Mouse (Mus musculus): Measurements from ENCODE around the gene Fnip1. TPM values are rescaled to one million over a fixed set of nuclear protein-coding genes. Genes with fewer than 3 reads are reported as not detected.

Gene Fnip1
- polyA plus RNA-seq, 1 experiment from 2014 or later: 18.2 TPM

GRCm38 (mm10) chr11:54523431-54524001 is 85.5 kb downstream of the Fnip1 start:
- H3K27ac ChIP-seq (replicated peaks; ENCODE audit: low read depth, low read length): peak overlapping the region; percentile 90; the same call in 1 of the 2 replicates

GRCm38 (mm10) chr11:54528002-54528401 is 90.0 kb downstream of the Fnip1 start:
- no peak overlapping the region for H3K4me3 ChIP-seq (replicated peaks; ENCODE audit: low read depth, low read length)
- ATAC-seq (ENCODE audit: low FRiP score, low TSS enrichment) (no peak), DNase-seq (no peak)
- H3K4me1 ChIP-seq (ENCODE audit: control insufficient read depth, insufficient read depth, low read length): peaks cover 12% of the 10 kb centered on the region
- H3K4me2 ChIP-seq (ENCODE audit: low read length): no peak overlapping the region
- H3K9me3 ChIP-seq (ENCODE audit: control insufficient read depth, low read length): no peaks in the 10 kb centered on the region
- no peak overlapping the region for H3K9ac ChIP-seq (replicated peaks; ENCODE audit: low read length)
- WGBS: 92% methylated on average over 2 of the region's 2 CpGs
- H3K27ac ChIP-seq (replicated peaks; ENCODE audit: low read depth, low read length): no peak overlapping the region
- no peaks in the 10 kb centered on the region for H3K27me3 ChIP-seq (ENCODE audit: control insufficient read depth, insufficient read depth, low read length)
- H3K36me3 ChIP-seq (ENCODE audit: control insufficient read depth, insufficient read depth, low read length): no peaks in the 10 kb centered on the region

More at GRCm38 (mm10) chr11:54523431-54524001, 85.5 kb downstream of the Fnip1 start:
- ATAC-seq (ENCODE audit: low FRiP score, low TSS enrichment) (no peak), DNase-seq (no peak)
- peak overlapping the region; percentile 70 for H3K9ac ChIP-seq (replicated peaks; ENCODE audit: low read length)
- H3K4me3 ChIP-seq (replicated peaks; ENCODE audit: low read depth, low read length): peak overlapping the region; percentile 79
- H3K4me1 ChIP-seq (ENCODE audit: control insufficient read depth, insufficient read depth, low read length): peaks cover 16% of the 10 kb centered on the region
- H3K36me3 ChIP-seq (ENCODE audit: control insufficient read depth, insufficient read depth, low read length): no peaks in the 10 kb centered on the region
- H3K27me3 ChIP-seq (ENCODE audit: control insufficient read depth, insufficient read depth, low read length): no peaks in the 10 kb centered on the region
- H3K4me2 ChIP-seq (ENCODE audit: low read length): peak overlapping the region; percentile 87
- H3K9me3 ChIP-seq (ENCODE audit: control insufficient read depth, low read length): no peaks in the 10 kb centered on the region
- 18% methylated on average over 10 of the region's 10 CpGs for WGBS

GRCm38 (mm10) chr11:54530391-54530790 is 92.4 kb downstream of the Fnip1 start:
- H3K4me1 ChIP-seq (ENCODE audit: control insufficient read depth, insufficient read depth, low read length): no peaks in the 10 kb centered on the region
- no peak overlapping the region for H3K4me3 ChIP-seq (replicated peaks; ENCODE audit: low read depth, low read length)
- H3K4me2 ChIP-seq (ENCODE audit: low read length): no peak overlapping the region
- no peaks in the 10 kb centered on the region for H3K9me3 ChIP-seq (ENCODE audit: control insufficient read depth, low read length)
- no peak for ATAC-seq (ENCODE audit: low FRiP score, low TSS enrichment)
- DNase-seq: peak; percentile 43
- 57% methylated on average over 1 of the region's 1 CpGs for WGBS
- H3K9ac ChIP-seq (replicated peaks; ENCODE audit: low read length): no peak overlapping the region
- H3K27ac ChIP-seq (replicated peaks; ENCODE audit: low read depth, low read length): no peak overlapping the region
- H3K27me3 ChIP-seq (ENCODE audit: control insufficient read depth, insufficient read depth, low read length): no peaks in the 10 kb centered on the region
- no peaks in the 10 kb centered on the region for H3K36me3 ChIP-seq (ENCODE audit: control insufficient read depth, insufficient read depth, low read length)

- H3K36me3 ChIP-seq (ENCODE audit: control insufficient read depth, insufficient read depth, low read length): no peaks in the 10 kb centered on the region
- ATAC-seq (ENCODE audit: low FRiP score, low TSS enrichment) (no peak), DNase-seq (no peak)
- no peak overlapping the region for H3K4me3 ChIP-seq (replicated peaks; ENCODE audit: low read depth, low read length)
- WGBS: 86% methylated on average over 1 of the region's 1 CpGs
- H3K9me3 ChIP-seq (ENCODE audit: control insufficient read depth, low read length): no peaks in the 10 kb centered on the region
- no peaks in the 10 kb centered on the region for H3K27me3 ChIP-seq (ENCODE audit: control insufficient read depth, insufficient read depth, low read length)
- H3K9ac ChIP-seq (replicated peaks; ENCODE audit: low read length): no peak overlapping the region
- no peaks in the 10 kb centered on the region for H3K4me1 ChIP-seq (ENCODE audit: control insufficient read depth, insufficient read depth, low read length)
- no peak overlapping the region for H3K4me2 ChIP-seq (ENCODE audit: low read length)
- no peak overlapping the region for H3K27ac ChIP-seq (replicated peaks; ENCODE audit: low read depth, low read length)
Measured at GRCm38 (mm10) chr11:54530916-54531315, 92.9 kb downstream of the Fnip1 start.

DNA sequence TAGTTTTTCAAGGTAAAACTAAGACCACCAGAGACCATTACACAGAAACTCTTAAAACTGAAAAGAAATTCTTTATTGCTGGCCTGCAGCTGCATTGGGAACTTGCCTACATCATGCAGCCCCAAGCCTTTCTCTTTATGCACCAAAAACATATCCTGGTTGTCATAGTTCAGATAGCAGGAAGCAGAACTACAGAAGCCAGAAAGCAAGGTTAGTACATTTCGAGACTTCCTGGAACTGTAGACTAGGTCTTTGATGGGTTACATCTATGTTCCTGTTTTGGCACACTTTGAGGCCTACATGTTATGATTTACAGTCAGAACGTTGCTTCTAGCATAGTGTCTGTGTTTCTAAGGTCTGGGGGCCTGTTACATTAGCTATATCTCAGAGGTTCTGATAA is 95.8 kb downstream of the Fnip1 start:
- no peaks in the 10 kb centered on the region for H3K4me1 ChIP-seq (ENCODE audit: control insufficient read depth, insufficient read depth, low read length)
- H3K27me3 ChIP-seq (ENCODE audit: control insufficient read depth, insufficient read depth, low read length): no peaks in the 10 kb centered on the region
- ATAC-seq (ENCODE audit: low FRiP score, low TSS enrichment): no peak
- no peak overlapping the region for H3K4me2 ChIP-seq (ENCODE audit: low read length)
- no peak for DNase-seq
- no peaks in the 10 kb centered on the region for H3K9me3 ChIP-seq (ENCODE audit: control insufficient read depth, low read length)
- WGBS: 93% methylated on average over 2 of the region's 2 CpGs
- H3K27ac ChIP-seq (replicated peaks; ENCODE audit: low read depth, low read length): no peak overlapping the region
- H3K9ac ChIP-seq (replicated peaks; ENCODE audit: low read length): no peak overlapping the region
- no peak overlapping the region for H3K4me3 ChIP-seq (replicated peaks; ENCODE audit: low read depth, low read length)
- H3K36me3 ChIP-seq (ENCODE audit: control insufficient read depth, insufficient read depth, low read length): no peaks in the 10 kb centered on the region

GRCm38 (mm10) chr11:54534871-54535270 is 96.9 kb downstream of the Fnip1 start:
- no peaks in the 10 kb centered on the region for H3K4me1 ChIP-seq (ENCODE audit: control insufficient read depth, insufficient read depth, low read length)
- H3K4me3 ChIP-seq (replicated peaks; ENCODE audit: low read depth, low read length): no peak overlapping the region
- H3K36me3 ChIP-seq (ENCODE audit: control insufficient read depth, insufficient read depth, low read length): no peaks in the 10 kb centered on the region
- H3K9me3 ChIP-seq (ENCODE audit: control insufficient read depth, low read length): no peaks in the 10 kb centered on the region
- no peaks in the 10 kb centered on the region for H3K27me3 ChIP-seq (ENCODE audit: control insufficient read depth, insufficient read depth, low read length)
- no peak overlapping the region for H3K4me2 ChIP-seq (ENCODE audit: low read length)
- DNase-seq (peak; percentile 74), ATAC-seq (ENCODE audit: low FRiP score, low TSS enrichment) (no peak)
- H3K9ac ChIP-seq (replicated peaks; ENCODE audit: low read length): no peak overlapping the region
- H3K27ac ChIP-seq (replicated peaks; ENCODE audit: low read depth, low read length): no peak overlapping the region
- WGBS: 55% methylated on average over 6 of the region's 6 CpGs

GRCm38 (mm10) chr11:54539031-54539430 is 101.0 kb downstream of the Fnip1 start:
- no peaks in the 10 kb centered on the region for H3K27me3 ChIP-seq (ENCODE audit: control insufficient read depth, insufficient read depth, low read length)
- H3K9me3 ChIP-seq (ENCODE audit: control insufficient read depth, low read length): no peaks in the 10 kb centered on the region
- no peaks in the 10 kb centered on the region for H3K4me1 ChIP-seq (ENCODE audit: control insufficient read depth, insufficient read depth, low read length)
- H3K27ac ChIP-seq (replicated peaks; ENCODE audit: low read depth, low read length): no peak overlapping the region
- 72% methylated on average over 2 of the region's 2 CpGs for WGBS
- H3K36me3 ChIP-seq (ENCODE audit: control insufficient read depth, insufficient read depth, low read length): no peaks in the 10 kb centered on the region
- DNase-seq: no peak
- no peak overlapping the region for H3K9ac ChIP-seq (replicated peaks; ENCODE audit: low read length)
- H3K4me2 ChIP-seq (ENCODE audit: low read length): no peak overlapping the region
- no peak overlapping the region for H3K4me3 ChIP-seq (replicated peaks; ENCODE audit: low read depth, low read length)
- ATAC-seq (ENCODE audit: low FRiP score, low TSS enrichment): no peak

DNA sequence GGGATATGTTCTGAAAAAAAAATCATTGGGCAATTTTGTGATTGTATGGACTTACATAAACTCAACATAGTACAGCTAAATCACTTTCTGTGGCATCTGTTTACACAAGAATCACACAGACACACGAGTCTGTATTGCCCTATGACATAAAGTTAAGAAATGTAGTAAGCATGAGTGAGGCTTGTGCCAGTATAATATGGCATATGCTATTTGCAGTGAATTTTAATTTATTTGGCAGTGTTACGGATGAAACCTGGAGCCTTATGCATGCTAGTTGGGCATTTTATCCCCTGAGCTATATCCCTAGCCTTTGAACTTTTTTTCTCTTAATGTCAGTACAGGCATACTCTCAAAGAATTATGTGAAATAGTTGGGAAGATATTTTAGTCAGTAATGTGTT is 101.5 kb downstream of the Fnip1 start:
- WGBS: 90% methylated on average over 2 of the region's 2 CpGs
- no peak overlapping the region for H3K27ac ChIP-seq (replicated peaks; ENCODE audit: low read depth, low read length)

DNA sequence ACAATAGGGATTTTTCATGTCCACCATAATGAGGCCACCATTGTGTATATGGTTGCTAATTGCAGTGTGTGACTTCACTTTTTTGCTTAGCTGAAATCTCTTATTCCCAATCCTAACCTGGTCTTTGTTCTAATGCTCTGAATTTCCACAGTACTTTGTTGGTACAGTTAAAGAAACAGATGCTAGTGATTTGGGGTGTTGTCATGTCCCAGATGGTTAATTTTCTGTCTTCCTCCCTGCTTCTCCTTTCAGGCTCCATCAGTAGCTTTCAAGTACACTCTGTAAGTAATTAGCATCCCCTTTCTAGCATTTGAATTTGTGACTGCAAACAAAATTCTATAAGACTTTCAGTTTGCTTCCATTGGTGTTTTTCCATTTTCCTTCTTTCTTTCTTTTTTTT is 102.3 kb downstream of the Fnip1 start:
- Histone ChIP-seq H3K9ac (replicated peaks; ENCODE audit: low read length) (no peak overlapping the region), H3K27ac (replicated peaks; ENCODE audit: low read depth, low read length) (no peak overlapping the region), H3K4me2 (ENCODE audit: low read length) (no peak overlapping the region), H3K27me3 (ENCODE audit: control insufficient read depth, insufficient read depth, low read length) (no peaks in the 10 kb centered on the region), H3K4me1 (ENCODE audit: control insufficient read depth, insufficient read depth, low read length) (no peaks in the 10 kb centered on the region), H3K9me3 (ENCODE audit: control insufficient read depth, low read length) (no peaks in the 10 kb centered on the region), H3K4me3 (replicated peaks; ENCODE audit: low read depth, low read length) (no peak overlapping the region), H3K36me3 (ENCODE audit: control insufficient read depth, insufficient read depth, low read length) (no peaks in the 10 kb centered on the region)
- DNase-seq (no peak), ATAC-seq (ENCODE audit: low FRiP score, low TSS enrichment) (no peak)

More for the DNA sequence above, 101.5 kb downstream of the Fnip1 start:
- Histone ChIP-seq H3K9ac (replicated peaks; ENCODE audit: low read length) (no peak overlapping the region), H3K4me2 (ENCODE audit: low read length) (no peak overlapping the region), H3K4me3 (replicated peaks; ENCODE audit: low read depth, low read length) (no peak overlapping the region), H3K4me1 (ENCODE audit: control insufficient read depth, insufficient read depth, low read length) (no peaks in the 10 kb centered on the region), H3K36me3 (ENCODE audit: control insufficient read depth, insufficient read depth, low read length) (no peaks in the 10 kb centered on the region), H3K27me3 (ENCODE audit: control insufficient read depth, insufficient read depth, low read length) (no peaks in the 10 kb centered on the region), H3K9me3 (ENCODE audit: control insufficient read depth, low read length) (no peaks in the 10 kb centered on the region)
- ATAC-seq (ENCODE audit: low FRiP score, low TSS enrichment): no peak
- DNase-seq: no peak
